Mouse (Mus musculus): ENCODE data around the gene Ptgfrn.

GRCm38 (mm10) chr3:101141864-101142263, 31.8 kb upstream of the Ptgfrn start:
- TF ChIP-seq POLR2A (IDR thresholded peaks at IDR 0.05; ENCODE audit: borderline replicate concordance, insufficient read depth, low read length) (no peak), CTCF (IDR thresholded peaks at IDR 0.05; ENCODE audit: borderline replicate concordance, insufficient read depth, low read depth, low read length) (no peak)

Data from cerebellum, adult 2 months (tissue).